Mouse (Mus musculus) neural tube, embryonic 13.5 days (tissue): ENCODE results near the gene Ptcra. TPM values are rescaled to one million over a fixed set of nuclear protein-coding genes. Genes with fewer than 3 reads are reported as not detected.

ENCODE experiments used
- ATAC-seq: fragments of 200-750 bp; cut with Nextera tagmentation; 2 replicates; pipeline ENCODE4 v1.8.0; 2017; ENCODE audit warnings: low read depth, mild to moderate bottlenecking, moderate TSS enrichment, moderate library complexity
- H3K27ac ChIP-seq: fragments of 300-500 bp; sonication (generic); replicated peaks from 2 replicates; pipeline ENCODE4 v1.5.1; 2015; ENCODE audit warnings: moderate library complexity, mild to moderate bottlenecking, inconsistent platforms
- H3K27me3 ChIP-seq: fragments of 300-500 bp; sonication (generic); 2 replicates; pipeline ENCODE4 v1.6.1; 2015; ENCODE audit warnings: mild to moderate bottlenecking, inconsistent platforms
- H3K36me3 ChIP-seq: fragments of 300-500 bp; sonication (generic); 2 replicates; pipeline ENCODE4 v1.6.1; 2015; ENCODE audit warnings: mild to moderate bottlenecking, inconsistent platforms
- H3K4me1 ChIP-seq: fragments of 300-500 bp; sonication (generic); replicated peaks from 2 replicates; pipeline ENCODE4 v1.6.1; 2015; ENCODE audit warnings: inconsistent platforms
- H3K4me2 ChIP-seq: fragments of 300-500 bp; sonication (generic); 2 replicates; pipeline ENCODE4 v1.6.1; 2015; ENCODE audit warnings: inconsistent platforms, mild to moderate bottlenecking, moderate library complexity
- H3K4me3 ChIP-seq: fragments of 300-500 bp; sonication (generic); 2 replicates; pipeline ENCODE4 v1.5.1; 2015; ENCODE audit warnings: mild to moderate bottlenecking, inconsistent platforms
- H3K9ac ChIP-seq: fragments of 300-500 bp; sonication (generic); 2 replicates; pipeline ENCODE4 v1.6.1; 2015; ENCODE audit warnings: moderate library complexity, mild to moderate bottlenecking, inconsistent platforms
- H3K9me3 ChIP-seq: fragments of 300-500 bp; sonication (generic); 2 replicates; pipeline ENCODE4 v1.6.1; 2016; ENCODE audit warnings: inconsistent platforms
- WGBS: fragments of 180-500 bp; shearing (Covaris S2); methylation state at CpG from one replicate; pipeline ENCODE4 v1.1.7; 2015; 5-methylcytosine and 5-hydroxymethylcytosine counted together
- polyA plus RNA-seq: library from polyadenylated mRNA; unstranded; fragments of >200 nt; fragmentation: Nextera tagmentation; extraction: Ambion mirVana; gene quantifications from 2 replicates; pipeline ENCODE4 v1.2.1, GENCODE M21; 2015

The Ptcra gene
- polyA plus RNA-seq, 1 experiment from 2014 or later: 0.39 TPM

DNA sequence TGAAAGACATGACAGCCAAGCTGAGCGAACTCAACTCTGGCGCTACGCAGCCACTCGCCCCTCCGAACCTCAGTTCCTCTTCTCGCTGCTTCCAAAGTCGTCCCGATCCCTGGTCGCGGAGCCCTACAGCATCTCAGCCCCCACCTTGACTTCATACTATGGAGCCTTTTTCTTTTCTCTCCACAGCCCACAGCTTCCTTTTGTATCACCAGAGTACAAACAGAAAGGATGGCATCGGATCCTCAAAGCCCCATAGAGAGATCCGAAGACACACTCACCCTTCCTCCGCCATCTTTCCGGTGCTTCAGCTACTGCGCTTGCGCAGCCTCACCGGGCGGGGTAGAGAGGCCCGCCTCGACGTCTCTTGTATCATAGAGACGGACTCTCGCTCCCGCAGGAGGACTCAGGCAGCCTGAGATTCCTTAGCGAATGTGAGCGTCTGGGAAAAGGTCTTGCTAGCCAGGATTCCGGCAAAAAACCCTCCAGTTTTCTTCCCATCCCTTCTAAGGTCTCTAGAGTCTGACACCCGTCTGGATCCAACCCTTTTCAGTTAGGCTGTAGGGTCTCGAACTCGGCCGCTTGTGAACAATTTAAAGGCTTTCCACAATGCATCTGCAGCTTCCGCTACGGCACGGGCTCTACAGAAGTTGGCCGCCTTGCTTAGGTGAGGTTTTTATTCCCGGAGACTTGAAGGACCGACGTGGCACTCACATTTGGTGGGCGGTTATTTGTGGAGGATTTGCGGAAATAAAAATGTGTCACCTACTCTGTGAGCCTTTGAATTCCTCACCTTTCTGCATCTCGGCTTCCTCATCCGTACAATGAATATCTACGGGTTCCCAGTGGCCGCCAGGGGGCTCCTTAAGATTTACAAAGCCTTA is 19.1 kb upstream of the Ptcra start, which contains the start of gene Rpl7l1:
TSS of gene Rpl7l1 (minus strand) at position 332 of the 881 bp plus-strand sequence.
- Histone ChIP-seq H3K9me3 (no peaks in the 10 kb centered on the region), H3K27me3 (no peaks in the 10 kb centered on the region), H3K4me2 (peak within 1 kb of the TSS; percentile 79), H3K4me3 (peak within 1 kb of the TSS; percentile 72), H3K4me1 (peaks cover 17% of the 10 kb centered on the region), H3K9ac (peak within 1 kb of the TSS; percentile 85), H3K36me3 (peaks cover 32% of the 10 kb centered on the region), H3K27ac (peak within 1 kb of the TSS; percentile 92)
- WGBS: 1% methylated on average over 44 of the region's 44 CpGs
- ATAC-seq: peak; percentile 97

GRCm38 (mm10) chr17:46781876-46782275 is 18.4 kb upstream of the Ptcra start:
- peak overlapping the region; percentile 79 for H3K4me2 ChIP-seq
- 5% methylated on average over 11 of the region's 11 CpGs for WGBS

DNA sequence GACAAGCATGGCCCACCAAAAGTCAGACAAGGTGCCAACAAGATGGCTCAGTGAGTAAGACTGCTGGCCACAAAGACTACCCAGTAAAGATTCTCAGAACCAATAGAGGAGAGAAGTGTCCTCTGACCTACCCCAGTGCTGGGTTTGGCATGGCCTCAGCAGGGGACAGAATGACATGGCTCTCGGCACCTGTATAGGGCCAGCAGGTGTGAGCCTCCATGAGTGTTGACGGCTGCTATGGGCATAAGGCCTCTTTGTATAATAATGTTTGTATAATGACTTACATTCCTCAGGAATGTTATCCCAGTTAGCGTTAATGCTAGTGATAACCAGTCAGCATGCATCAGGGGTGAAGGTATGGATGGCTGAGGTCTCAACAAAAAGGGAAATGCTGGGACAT is 12.6 kb upstream of the Ptcra start:
- Histone ChIP-seq H3K36me3 (peaks cover 69% of the 10 kb centered on the region), H3K4me1 (peaks cover 31% of the 10 kb centered on the region), H3K9ac (no peak overlapping the region), H3K9me3 (no peaks in the 10 kb centered on the region), H3K4me3 (no peak overlapping the region), H3K27me3 (no peaks in the 10 kb centered on the region), H3K27ac (no peak overlapping the region), H3K4me2 (no peak overlapping the region)
- ATAC-seq: no peak
- 89% methylated on average over 3 of the region's 3 CpGs for WGBS

More at GRCm38 (mm10) chr17:46781876-46782275, 18.4 kb upstream of the Ptcra start:
- Histone ChIP-seq H3K4me1 (peaks cover 17% of the 10 kb centered on the region), H3K27me3 (no peaks in the 10 kb centered on the region), H3K27ac (peak overlapping the region; percentile 92), H3K4me3 (peak overlapping the region; percentile 72), H3K9me3 (no peaks in the 10 kb centered on the region), H3K36me3 (peaks cover 39% of the 10 kb centered on the region), H3K9ac (peak overlapping the region; percentile 85)
- ATAC-seq: no peak

DNA sequence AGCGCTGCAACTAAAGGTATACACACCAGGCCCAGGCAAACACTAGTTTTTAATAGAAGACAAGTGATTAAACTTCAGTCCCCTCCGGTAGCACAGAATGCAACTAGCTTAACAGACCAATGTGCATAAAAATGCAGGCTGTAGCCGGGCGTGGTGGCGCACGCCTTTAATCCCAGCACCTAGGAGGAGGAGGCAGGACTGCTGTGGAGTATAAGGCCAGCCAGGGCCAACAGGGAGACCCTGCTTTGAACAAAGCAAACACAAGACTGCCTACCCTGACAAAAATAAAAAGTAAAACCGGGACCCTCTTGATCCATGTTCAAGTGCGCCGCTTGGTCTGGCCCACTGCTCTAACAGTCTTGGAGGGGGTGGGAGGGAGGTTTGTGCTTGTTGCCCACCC is 11.6 kb upstream of the Ptcra start:
- WGBS: 95% methylated on average over 9 of the region's 9 CpGs
- H3K9ac ChIP-seq: no peak overlapping the region
- no peak for ATAC-seq
- peaks cover 22% of the 10 kb centered on the region for H3K4me1 ChIP-seq
- H3K36me3 ChIP-seq: peaks cover 62% of the 10 kb centered on the region
- no peak overlapping the region for H3K4me3 ChIP-seq
- H3K4me2 ChIP-seq: no peak overlapping the region
- no peaks in the 10 kb centered on the region for H3K27me3 ChIP-seq
- H3K27ac ChIP-seq: no peak overlapping the region
- no peaks in the 10 kb centered on the region for H3K9me3 ChIP-seq

GRCm38 (mm10) chr17:46774131-46774472 is 10.6 kb upstream of the Ptcra start:
- Histone ChIP-seq H3K27ac (no peak overlapping the region; the same call in 1 of the 2 replicates), H3K9me3 (no peaks in the 10 kb centered on the region), H3K4me1 (peaks cover 22% of the 10 kb centered on the region), H3K4me2 (peak overlapping the region; percentile 80), H3K4me3 (no peak overlapping the region), H3K9ac (peak overlapping the region; percentile 88; the same call in 1 of the 2 replicates), H3K27me3 (no peaks in the 10 kb centered on the region), H3K36me3 (peaks cover 52% of the 10 kb centered on the region)
- WGBS: 43% methylated on average over 2 of the region's 2 CpGs
- no peak for ATAC-seq

- 9% methylated on average over 19 of the region's 20 CpGs for WGBS
- Histone ChIP-seq H3K27me3 (no peaks in the 10 kb centered on the region), H3K36me3 (peaks cover 46% of the 10 kb centered on the region), H3K4me2 (peak overlapping the region; percentile 80), H3K9ac (peak overlapping the region; percentile 88), H3K27ac (peak overlapping the region; percentile 80; the same call in 1 of the 2 replicates), H3K4me3 (peak overlapping the region; percentile 92), H3K9me3 (no peaks in the 10 kb centered on the region), H3K4me1 (peaks cover 22% of the 10 kb centered on the region)
- ATAC-seq: no peak
Observed at GRCm38 (mm10) chr17:46773278-46774130, 10.0 kb upstream of the Ptcra start.

DNA sequence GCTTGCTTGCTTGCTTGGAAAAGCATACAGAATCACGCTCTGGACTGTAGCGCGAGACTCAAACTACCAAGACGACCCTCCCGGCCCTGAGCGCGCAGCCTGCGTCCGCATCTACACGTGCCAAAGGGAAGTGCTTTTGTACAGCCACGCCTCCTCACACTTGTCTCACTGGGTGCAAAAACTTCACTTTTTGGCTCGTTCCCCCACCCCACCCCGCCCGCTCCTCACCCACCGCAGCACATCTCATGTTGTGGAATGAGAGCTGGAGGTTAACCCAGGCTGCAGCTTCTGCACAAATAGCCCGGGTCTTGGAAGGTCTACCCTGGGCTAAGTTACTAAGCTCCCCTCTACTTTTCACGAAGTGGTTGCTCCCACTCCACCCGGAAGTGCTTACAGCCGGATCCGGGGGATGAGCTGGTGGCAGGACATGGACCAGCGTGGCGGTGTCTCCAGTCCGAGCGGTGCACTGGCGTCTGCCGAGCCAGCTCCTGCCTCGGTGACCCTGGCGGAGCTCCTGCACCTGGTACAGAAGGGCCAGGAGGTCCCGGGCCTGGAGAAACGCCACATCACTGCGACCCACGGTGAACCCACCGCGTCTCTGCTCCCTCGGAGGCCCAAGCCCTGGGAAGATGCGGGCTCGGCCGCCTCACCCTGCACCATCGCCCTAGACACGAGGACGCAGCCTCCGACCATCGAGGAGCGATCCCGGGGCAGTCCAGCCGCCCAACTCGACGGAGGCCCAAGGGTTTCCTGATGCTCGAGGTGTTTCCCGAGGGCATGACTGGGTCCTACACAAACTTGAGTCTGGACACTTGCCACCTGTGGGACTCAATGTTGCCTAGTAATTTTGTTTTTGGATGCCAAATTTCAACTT is 9.1 kb upstream of the Ptcra start, which contains the start of gene 2310039H08Rik:
TSS of gene 2310039H08Rik (plus strand) at position 232 of the 874 bp plus-strand sequence.
- H3K27me3 ChIP-seq: no peaks in the 10 kb centered on the region
- under 1% methylated on average over 50 of the region's 50 CpGs for WGBS

DNA sequence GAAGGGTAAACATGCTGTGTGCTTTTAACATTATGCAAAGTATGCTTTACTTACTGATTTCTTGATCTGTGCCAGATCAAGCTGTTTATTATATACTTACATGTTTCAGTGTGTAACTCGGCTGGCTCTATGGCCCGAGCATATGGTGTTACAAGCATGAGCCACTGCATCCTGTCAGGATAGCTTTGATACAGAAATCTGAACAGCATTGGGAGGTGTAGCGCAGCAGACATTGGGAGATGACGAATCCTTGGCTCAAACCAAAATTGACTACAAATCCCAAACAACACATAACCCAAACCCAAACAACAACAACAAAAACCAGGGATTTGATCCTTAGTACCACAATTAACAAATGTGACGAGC is 8.5 kb upstream of the Ptcra start:
- H3K4me1 ChIP-seq: peaks cover 22% of the 10 kb centered on the region
- H3K9ac ChIP-seq: peak overlapping the region; percentile 88
- H3K4me3 ChIP-seq: peak overlapping the region; percentile 92
- peak overlapping the region; percentile 80 for H3K4me2 ChIP-seq
- peak; percentile 41 for ATAC-seq
- H3K27me3 ChIP-seq: no peaks in the 10 kb centered on the region
- H3K27ac ChIP-seq: peak overlapping the region; percentile 80
- peaks cover 31% of the 10 kb centered on the region for H3K36me3 ChIP-seq
- WGBS: 14% methylated on average over 5 of the region's 5 CpGs
- H3K9me3 ChIP-seq: no peaks in the 10 kb centered on the region

More for the DNA sequence above, 9.1 kb upstream of the Ptcra start, which contains the start of gene 2310039H08Rik:
- H3K36me3 ChIP-seq: peaks cover 37% of the 10 kb centered on the region
- peak within 1 kb of the TSS; percentile 92 for H3K4me3 ChIP-seq
- H3K4me2 ChIP-seq: peak within 1 kb of the TSS; percentile 80
- ATAC-seq: peak; percentile 93
- peak within 1 kb of the TSS; percentile 80 for H3K27ac ChIP-seq
- peak within 1 kb of the TSS; percentile 88 for H3K9ac ChIP-seq
- H3K9me3 ChIP-seq: no peaks in the 10 kb centered on the region
- peaks cover 22% of the 10 kb centered on the region for H3K4me1 ChIP-seq

DNA sequence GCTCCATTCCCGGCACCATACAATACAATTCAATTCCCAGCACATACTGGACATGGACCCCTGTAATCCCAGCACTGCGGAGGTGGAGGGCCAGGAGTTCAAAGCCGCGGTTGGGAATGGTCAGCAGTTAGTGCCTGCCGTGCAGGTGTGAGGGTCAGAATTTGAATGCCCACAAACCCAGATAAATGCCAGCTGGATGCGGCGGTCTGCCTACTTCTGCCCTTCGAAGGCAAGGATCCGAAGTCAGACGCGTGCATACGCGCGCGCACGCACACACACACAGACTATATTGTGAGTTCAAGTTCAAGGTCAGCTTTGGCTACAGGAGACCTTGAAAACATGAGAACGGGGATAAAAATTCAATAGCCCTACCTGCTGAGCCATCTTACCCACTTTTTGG is 8.1 kb upstream of the Ptcra start:
- H3K4me2 ChIP-seq: peak overlapping the region; percentile 80
- no peaks in the 10 kb centered on the region for H3K27me3 ChIP-seq
- ATAC-seq: no peak
- H3K4me3 ChIP-seq: peak overlapping the region; percentile 92
- H3K9ac ChIP-seq: peak overlapping the region; percentile 88
- 65% methylated on average over 17 of the region's 17 CpGs for WGBS
- no peaks in the 10 kb centered on the region for H3K9me3 ChIP-seq
- peaks cover 22% of the 10 kb centered on the region for H3K4me1 ChIP-seq
- peak overlapping the region; percentile 80 for H3K27ac ChIP-seq
- peaks cover 27% of the 10 kb centered on the region for H3K36me3 ChIP-seq

- ATAC-seq: no peak
- Histone ChIP-seq H3K4me2 (no peak overlapping the region), H3K27me3 (no peaks in the 10 kb centered on the region), H3K9me3 (no peaks in the 10 kb centered on the region), H3K4me1 (peaks cover 22% of the 10 kb centered on the region), H3K27ac (no peak overlapping the region), H3K9ac (no peak overlapping the region), H3K36me3 (peaks cover 21% of the 10 kb centered on the region), H3K4me3 (no peak overlapping the region)
- WGBS: 89% methylated on average over 4 of the region's 4 CpGs
Observed at GRCm38 (mm10) chr17:46771025-46771424, 7.5 kb upstream of the Ptcra start.

GRCm38 (mm10) chr17:46770546-46770945 is 7.0 kb upstream of the Ptcra start:
- no peaks in the 10 kb centered on the region for H3K9me3 ChIP-seq
- WGBS: 91% methylated on average over 11 of the region's 11 CpGs

More at GRCm38 (mm10) chr17:46770546-46770945, 7.0 kb upstream of the Ptcra start:
- Histone ChIP-seq H3K4me3 (no peak overlapping the region), H3K4me2 (no peak overlapping the region), H3K27me3 (no peaks in the 10 kb centered on the region), H3K36me3 (peaks cover 16% of the 10 kb centered on the region), H3K4me1 (peaks cover 22% of the 10 kb centered on the region), H3K9ac (no peak overlapping the region), H3K27ac (no peak overlapping the region)
- no peak for ATAC-seq
